Mouse (Mus musculus): ENCODE measurements at regions not wholly inside any gene's neighbourhood (a gene's known extent, or its start where the extent isn't known, plus 50 kb on each side); places are given as distances from the start of the nearest gene placed in this dataset.

- Histone ChIP-seq H3K4me3 (no peak overlapping the region), H3K27ac (no peak overlapping the region), H3K4me2 (replicated peaks) (no peak overlapping the region), H3K27me3 (no peaks in the 10 kb centered on the region), H3K9me3 (replicated peaks) (no peaks in the 10 kb centered on the region), H3K4me1 (no peaks in the 10 kb centered on the region), H3K9ac (no peak overlapping the region), H3K36me3 (no peaks in the 10 kb centered on the region)
- 88% methylated on average over 11 of the region's 11 CpGs for WGBS
- ATAC-seq (ENCODE audit: low FRiP score) = no peak
Observed at GRCm38 (mm10) chr19:28171836-28172534, 161.0 kb upstream of the Rfx3 start.

- H3K36me3 ChIP-seq = no peaks in the 10 kb centered on the region
- no peak overlapping the region for H3K4me2 ChIP-seq (replicated peaks)
- ATAC-seq (ENCODE audit: low FRiP score) = no peak
- no peak overlapping the region for H3K9ac ChIP-seq
- H3K9me3 ChIP-seq (replicated peaks) = no peaks in the 10 kb centered on the region
- 89% methylated on average over 12 of the region's 12 CpGs for WGBS
- 0 out of 2 replicates have a peak, but pooled peaks cover 5% of the 10 kb centered on the region for H3K4me1 ChIP-seq
- H3K4me3 ChIP-seq = no peak overlapping the region
- H3K27ac ChIP-seq = no peak overlapping the region
- no peaks in the 10 kb centered on the region for H3K27me3 ChIP-seq
Observed at GRCm38 (mm10) chr19:28167451-28168165, 156.6 kb upstream of the Rfx3 start.

- Histone ChIP-seq H3K4me2 (replicated peaks) (no peak overlapping the region), H3K9me3 (replicated peaks) (no peaks in the 10 kb centered on the region), H3K27me3 (no peaks in the 10 kb centered on the region), H3K36me3 (no peaks in the 10 kb centered on the region), H3K4me3 (no peak overlapping the region), H3K27ac (no peak overlapping the region), H3K4me1 (0 out of 2 replicates have a peak, but pooled peaks cover 5% of the 10 kb centered on the region), H3K9ac (no peak overlapping the region)
- no peak for ATAC-seq (ENCODE audit: low FRiP score)
- WGBS = 88% methylated on average over 7 of the region's 7 CpGs
Observed at GRCm38 (mm10) chr19:28166626-28167025, 155.7 kb upstream of the Rfx3 start.

- Histone ChIP-seq H3K4me3 (no peak overlapping the region), H3K36me3 (no peaks in the 10 kb centered on the region), H3K9ac (no peak overlapping the region), H3K9me3 (replicated peaks) (no peaks in the 10 kb centered on the region), H3K4me1 (0 out of 2 replicates have a peak, but pooled peaks cover 5% of the 10 kb centered on the region), H3K27me3 (no peaks in the 10 kb centered on the region), H3K27ac (no peak overlapping the region), H3K4me2 (replicated peaks) (0 out of 2 replicates have a peak overlapping the region, but pooled peaks have one; percentile 15)
- peak; percentile 54 for ATAC-seq (ENCODE audit: low FRiP score)
- 43% methylated on average over 15 of the region's 15 CpGs for WGBS
Observed at GRCm38 (mm10) chr19:28165901-28166361, 155.0 kb upstream of the Rfx3 start.

- 0 out of 2 replicates have a peak, but pooled peaks cover 5% of the 10 kb centered on the region for H3K4me1 ChIP-seq
- WGBS = 86% methylated on average over 6 of the region's 6 CpGs
- H3K4me3 ChIP-seq = no peak overlapping the region
- no peak for ATAC-seq (ENCODE audit: low FRiP score)
- H3K27me3 ChIP-seq = no peaks in the 10 kb centered on the region
- no peaks in the 10 kb centered on the region for H3K36me3 ChIP-seq
- no peak overlapping the region for H3K27ac ChIP-seq
- no peak overlapping the region for H3K9ac ChIP-seq
- H3K4me2 ChIP-seq (replicated peaks) = no peak overlapping the region
- no peaks in the 10 kb centered on the region for H3K9me3 ChIP-seq (replicated peaks)
Observed at GRCm38 (mm10) chr19:28163195-28163594, 152.2 kb upstream of the Rfx3 start.

- H3K9ac ChIP-seq = no peak overlapping the region
- WGBS = 77% methylated on average over 4 of the region's 4 CpGs
- no peaks in the 10 kb centered on the region for H3K9me3 ChIP-seq (replicated peaks)
- H3K4me2 ChIP-seq (replicated peaks) = no peak overlapping the region
- H3K4me3 ChIP-seq = no peak overlapping the region
- no peaks in the 10 kb centered on the region for H3K4me1 ChIP-seq
- ATAC-seq (ENCODE audit: low FRiP score) = no peak
- H3K27ac ChIP-seq = no peak overlapping the region
- H3K27me3 ChIP-seq = no peaks in the 10 kb centered on the region
- H3K36me3 ChIP-seq = no peaks in the 10 kb centered on the region
Observed at GRCm38 (mm10) chr19:28160582-28160981, 149.6 kb upstream of the Rfx3 start.

- H3K36me3 ChIP-seq = no peaks in the 10 kb centered on the region
- no peaks in the 10 kb centered on the region for H3K27me3 ChIP-seq
- ATAC-seq (ENCODE audit: low FRiP score) = no peak
- H3K9me3 ChIP-seq (replicated peaks) = no peaks in the 10 kb centered on the region
- H3K4me2 ChIP-seq (replicated peaks) = no peak overlapping the region
- H3K9ac ChIP-seq = no peak overlapping the region
- no peak overlapping the region for H3K27ac ChIP-seq
- H3K4me3 ChIP-seq = no peak overlapping the region
- 76% methylated on average over 3 of the region's 3 CpGs for WGBS
- H3K4me1 ChIP-seq = no peaks in the 10 kb centered on the region
Observed at GRCm38 (mm10) chr19:28157196-28157595, 146.2 kb upstream of the Rfx3 start.

GRCm38 (mm10) chr19:28137581-28137980 is 126.6 kb upstream of the Rfx3 start:
- Histone ChIP-seq H3K9me3 (replicated peaks) (no peaks in the 10 kb centered on the region), H3K36me3 (no peaks in the 10 kb centered on the region), H3K9ac (no peak overlapping the region), H3K4me1 (no peaks in the 10 kb centered on the region), H3K4me3 (no peak overlapping the region), H3K27ac (no peak overlapping the region), H3K27me3 (no peaks in the 10 kb centered on the region), H3K4me2 (replicated peaks) (no peak overlapping the region)
- 77% methylated on average over 10 of the region's 10 CpGs for WGBS
- no peak for ATAC-seq (ENCODE audit: low FRiP score)

GRCm38 (mm10) chr19:28134806-28135205 is 123.8 kb upstream of the Rfx3 start:
- Histone ChIP-seq H3K4me2 (replicated peaks) (no peak overlapping the region), H3K27me3 (no peaks in the 10 kb centered on the region)
- no peak for ATAC-seq (ENCODE audit: low FRiP score)

GRCm38 (mm10) chr19:28111263-28112180 is 100.6 kb upstream of the Rfx3 start:
- H3K9me3 ChIP-seq (replicated peaks) = no peaks in the 10 kb centered on the region
- H3K27me3 ChIP-seq = no peaks in the 10 kb centered on the region
- no peak for ATAC-seq (ENCODE audit: low FRiP score)
- no peak overlapping the region for H3K4me2 ChIP-seq (replicated peaks)
- H3K4me1 ChIP-seq = no peaks in the 10 kb centered on the region
- no peak overlapping the region for H3K9ac ChIP-seq
- 80% methylated on average over 10 of the region's 10 CpGs for WGBS
- H3K27ac ChIP-seq = no peak overlapping the region
- H3K36me3 ChIP-seq = no peaks in the 10 kb centered on the region
- no peak overlapping the region for H3K4me3 ChIP-seq

More at GRCm38 (mm10) chr19:28134806-28135205, 123.8 kb upstream of the Rfx3 start:
- no peaks in the 10 kb centered on the region for H3K9me3 ChIP-seq (replicated peaks)
- H3K4me3 ChIP-seq = no peak overlapping the region
- no peak overlapping the region for H3K27ac ChIP-seq
- H3K9ac ChIP-seq = no peak overlapping the region
- H3K4me1 ChIP-seq = no peaks in the 10 kb centered on the region
- 0% methylated on average over 1 of the region's 1 CpGs for WGBS
- no peaks in the 10 kb centered on the region for H3K36me3 ChIP-seq

GRCm38 (mm10) chr19:28095620-28096019 is 84.7 kb upstream of the Rfx3 start:
- 33% methylated on average over 9 of the region's 9 CpGs for WGBS
- no peak overlapping the region for H3K27ac ChIP-seq
- 0 out of 2 replicates have a peak overlapping the region, but pooled peaks have one; percentile 5 for H3K4me2 ChIP-seq (replicated peaks)

GRCm38 (mm10) chr19:28092252-28092651 is 81.3 kb upstream of the Rfx3 start:
- H3K36me3 ChIP-seq = no peaks in the 10 kb centered on the region
- no peak overlapping the region for H3K4me2 ChIP-seq (replicated peaks)
- 87% methylated on average over 6 of the region's 6 CpGs for WGBS
- no peaks in the 10 kb centered on the region for H3K27me3 ChIP-seq
- H3K4me3 ChIP-seq = no peak overlapping the region
- peaks cover 10% of the 10 kb centered on the region; the same call in 1 of the 2 replicates for H3K4me1 ChIP-seq
- ATAC-seq (ENCODE audit: low FRiP score) = no peak
- no peaks in the 10 kb centered on the region for H3K9me3 ChIP-seq (replicated peaks)
- no peak overlapping the region for H3K9ac ChIP-seq
- no peak overlapping the region for H3K27ac ChIP-seq

More at GRCm38 (mm10) chr19:28095620-28096019, 84.7 kb upstream of the Rfx3 start:
- ATAC-seq (ENCODE audit: low FRiP score) = no peak
- Histone ChIP-seq H3K36me3 (no peaks in the 10 kb centered on the region), H3K4me3 (no peak overlapping the region), H3K27me3 (no peaks in the 10 kb centered on the region), H3K4me1 (peaks cover 4% of the 10 kb centered on the region; the same call in 1 of the 2 replicates), H3K9ac (no peak overlapping the region), H3K9me3 (replicated peaks) (no peaks in the 10 kb centered on the region)

Data from hindbrain, embryonic 12.5 days (tissue).